Mouse (Mus musculus): ENCODE results near the gene Tbx1. TPM values are rescaled to one million over a fixed set of nuclear protein-coding genes. Genes with fewer than 3 reads are reported as not detected.

Tbx1 gene
- polyA plus RNA-seq, 1 experiment from 2014 or later = 0.64 TPM

DNA sequence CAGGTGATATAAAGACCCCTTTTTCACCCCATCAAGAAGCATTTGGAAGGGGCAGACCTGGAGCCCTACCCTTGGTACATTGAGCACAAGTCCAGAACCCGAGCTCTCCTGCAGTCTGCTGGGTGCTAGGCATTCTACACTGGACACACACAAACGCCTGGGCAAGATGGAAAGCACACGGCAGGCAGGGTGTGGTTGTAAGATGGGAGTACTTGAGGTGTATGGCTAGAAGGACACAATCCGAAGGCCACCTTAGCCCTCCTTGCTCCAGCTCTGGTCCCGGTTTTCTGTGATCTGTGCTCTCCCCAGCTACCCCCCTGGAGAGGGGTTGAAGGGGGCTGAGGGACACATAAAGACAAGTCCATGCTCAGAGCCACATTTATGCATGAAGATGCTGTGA lies 39.8 kb upstream of the Tbx1 start:
- Histone ChIP-seq H3K4me1 (ENCODE audit: control insufficient read depth, insufficient read depth, low read length) (peaks cover 21% of the 10 kb centered on the region), H3K4me3 (ENCODE audit: low read depth, low read length) (peak overlapping the region; percentile 85), H3K4me2 (ENCODE audit: low read depth, low read length) (peak overlapping the region; percentile 68), H3K9ac (replicated peaks; ENCODE audit: low read depth, low read length) (peak overlapping the region; percentile 96), H3K27me3 (ENCODE audit: control insufficient read depth, insufficient read depth, low read length) (peaks cover 9% of the 10 kb centered on the region; the same call in 1 of the 2 replicates), H3K36me3 (ENCODE audit: control insufficient read depth, insufficient read depth, low read length) (no peaks in the 10 kb centered on the region), H3K9me3 (ENCODE audit: control insufficient read depth, low read length) (no peaks in the 10 kb centered on the region), H3K27ac (ENCODE audit: low read depth, low read length) (peak overlapping the region; percentile 90)
- peak; percentile 6 for ATAC-seq (ENCODE audit: low read depth)
- WGBS = 56% methylated on average over 5 of the region's 5 CpGs

DNA sequence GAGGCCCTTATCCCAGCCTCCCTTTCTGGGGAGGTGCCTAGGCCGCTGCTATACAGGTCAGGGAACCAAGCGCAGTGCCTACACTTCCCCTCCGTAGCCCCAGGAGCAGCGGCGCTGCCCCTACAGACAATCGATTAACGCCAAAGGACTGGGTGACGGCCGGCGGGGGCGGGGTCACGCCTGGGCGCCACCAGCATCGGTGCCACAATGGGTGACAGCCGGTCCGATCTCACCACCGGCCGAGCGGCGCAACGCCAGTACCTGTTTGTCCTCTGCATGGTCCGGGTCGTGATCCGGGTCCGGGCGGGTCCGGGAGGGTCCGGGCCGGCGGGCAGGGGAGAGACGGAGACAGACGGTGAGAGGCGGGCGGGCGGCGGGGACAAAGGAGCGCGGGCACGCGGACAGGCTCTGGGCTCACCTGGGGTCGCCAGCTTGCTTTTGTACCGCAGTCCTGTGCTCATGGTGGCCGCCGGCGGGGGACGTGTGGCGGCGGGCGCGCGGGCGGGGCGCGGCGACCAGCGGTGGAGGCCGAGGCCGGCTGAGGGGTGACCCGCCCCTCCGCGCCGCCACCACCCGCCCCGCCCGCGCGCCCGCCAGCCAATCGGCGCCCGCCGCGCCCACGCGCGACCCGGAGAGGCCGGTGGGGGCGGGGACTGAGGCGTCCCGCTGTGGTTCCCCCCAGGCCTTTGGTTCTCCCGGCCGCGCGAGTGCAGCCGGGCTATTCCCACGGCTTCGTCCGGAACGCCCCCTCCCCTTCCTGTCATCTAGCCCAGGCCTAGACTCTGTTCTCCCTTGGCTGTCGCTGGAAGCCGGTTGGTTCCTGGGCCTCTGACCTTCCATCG lies 39.1 kb upstream of the Tbx1 start, which contains the start of gene Sept5:
Gene Sept5 (minus strand): TSS at position 565 of the 842 bp plus-strand sequence.
- WGBS = 0% methylated on average over 65 of the region's 93 CpGs
- Histone ChIP-seq H3K36me3 (ENCODE audit: control insufficient read depth, insufficient read depth, low read length) (peaks cover 6% of the 10 kb centered on the region; the same call in 1 of the 2 replicates), H3K9me3 (ENCODE audit: control insufficient read depth, low read length) (no peaks in the 10 kb centered on the region), H3K27ac (ENCODE audit: low read depth, low read length) (peak within 1 kb of the TSS; percentile 90), H3K9ac (replicated peaks; ENCODE audit: low read depth, low read length) (peak within 1 kb of the TSS; percentile 96), H3K4me3 (ENCODE audit: low read depth, low read length) (peak within 1 kb of the TSS; percentile 85), H3K27me3 (ENCODE audit: control insufficient read depth, insufficient read depth, low read length) (peaks cover 15% of the 10 kb centered on the region), H3K4me2 (ENCODE audit: low read depth, low read length) (peak within 1 kb of the TSS; percentile 68), H3K4me1 (ENCODE audit: control insufficient read depth, insufficient read depth, low read length) (peaks cover 21% of the 10 kb centered on the region)
- ATAC-seq (ENCODE audit: low read depth) = peak; percentile 50

DNA sequence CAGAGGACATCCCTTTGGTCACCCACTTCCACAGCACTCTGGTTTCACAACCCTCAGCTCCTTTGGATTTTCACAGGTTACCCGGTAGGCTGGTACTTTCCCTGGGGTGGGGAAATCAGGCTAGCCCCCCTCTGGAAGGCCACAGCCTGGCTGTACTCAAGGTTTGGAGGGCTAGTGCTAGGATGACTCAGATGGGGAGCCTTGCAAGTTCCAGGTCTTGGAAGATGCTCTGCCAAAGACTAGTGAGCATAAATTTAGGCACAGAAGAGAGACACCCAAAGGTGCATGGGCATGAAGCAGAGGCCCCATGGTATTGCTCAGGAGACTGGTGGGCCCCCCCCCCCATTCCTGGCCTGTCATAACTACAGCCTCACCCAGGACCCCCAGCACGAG lies 38.5 kb upstream of the Tbx1 start:
- Histone ChIP-seq H3K27ac (ENCODE audit: low read depth, low read length) (peak overlapping the region; percentile 90), H3K4me3 (ENCODE audit: low read depth, low read length) (peak overlapping the region; percentile 85), H3K36me3 (ENCODE audit: control insufficient read depth, insufficient read depth, low read length) (peaks cover 13% of the 10 kb centered on the region), H3K9me3 (ENCODE audit: control insufficient read depth, low read length) (no peaks in the 10 kb centered on the region), H3K4me2 (ENCODE audit: low read depth, low read length) (peak overlapping the region; percentile 68), H3K4me1 (ENCODE audit: control insufficient read depth, insufficient read depth, low read length) (peaks cover 21% of the 10 kb centered on the region), H3K27me3 (ENCODE audit: control insufficient read depth, insufficient read depth, low read length) (peaks cover 21% of the 10 kb centered on the region), H3K9ac (replicated peaks; ENCODE audit: low read depth, low read length) (peak overlapping the region; percentile 96)
- no peak for ATAC-seq (ENCODE audit: low read depth)
- 63% methylated on average over 1 of the region's 2 CpGs for whole genome bisulfite sequencing

- ATAC-seq (ENCODE audit: low read depth) = peak; percentile 5; the same call in 1 of the 2 replicates
- peaks cover 21% of the 10 kb centered on the region for H3K4me1 ChIP-seq (ENCODE audit: control insufficient read depth, insufficient read depth, low read length)
- H3K27ac ChIP-seq (ENCODE audit: low read depth, low read length) = peak overlapping the region; percentile 90; the same call in 1 of the 2 replicates
Measured at GRCm38 (mm10) chr16:18628206-18628947, 37.9 kb upstream of the Tbx1 start.

GRCm38 (mm10) chr16:18627163-18627562 lies 36.7 kb upstream of the Tbx1 start:
- Histone ChIP-seq H3K27me3 (ENCODE audit: control insufficient read depth, insufficient read depth, low read length) (peaks cover 39% of the 10 kb centered on the region), H3K9ac (replicated peaks; ENCODE audit: low read depth, low read length) (no peak overlapping the region; the same call in 1 of the 2 replicates)
- WGBS = 47% methylated on average over 3 of the region's 3 CpGs

More at GRCm38 (mm10) chr16:18628206-18628947, 37.9 kb upstream of the Tbx1 start:
- peaks cover 27% of the 10 kb centered on the region for H3K27me3 ChIP-seq (ENCODE audit: control insufficient read depth, insufficient read depth, low read length)
- peak overlapping the region; percentile 68 for H3K4me2 ChIP-seq (ENCODE audit: low read depth, low read length)
- H3K9me3 ChIP-seq (ENCODE audit: control insufficient read depth, low read length) = no peaks in the 10 kb centered on the region
- WGBS = 46% methylated on average over 7 of the region's 7 CpGs
- peaks cover 18% of the 10 kb centered on the region for H3K36me3 ChIP-seq (ENCODE audit: control insufficient read depth, insufficient read depth, low read length)
- peak overlapping the region; percentile 96 for H3K9ac ChIP-seq (replicated peaks; ENCODE audit: low read depth, low read length)
- H3K4me3 ChIP-seq (ENCODE audit: low read depth, low read length) = peak overlapping the region; percentile 85

DNA sequence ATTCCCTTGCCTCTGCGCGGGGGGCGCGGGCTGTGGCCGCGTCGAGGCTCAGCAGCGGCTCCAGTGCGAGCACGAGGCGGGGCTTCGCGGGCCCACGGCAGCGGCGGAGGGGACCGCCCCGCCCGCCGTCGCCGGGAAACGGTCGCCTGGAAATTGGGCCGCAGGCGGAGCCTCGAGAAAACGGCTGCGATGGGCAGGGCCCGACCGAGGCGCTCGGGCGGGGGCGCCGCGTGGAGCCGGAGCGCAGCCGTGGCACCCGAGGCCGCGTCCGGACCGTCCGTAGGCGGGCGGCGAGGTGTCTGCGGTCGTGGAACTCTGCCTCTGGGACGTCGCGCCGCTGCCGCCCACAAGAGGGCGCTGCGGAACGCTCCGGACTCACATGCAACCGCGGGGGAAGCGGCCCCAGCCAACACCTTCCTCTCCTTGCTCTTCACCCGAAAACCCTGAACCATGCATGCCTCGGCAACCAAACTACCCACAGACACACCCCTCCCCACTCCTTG lies 36.0 kb upstream of the Tbx1 start, which contains the start of gene Gm49601:
Gene Gm49601 (minus strand): TSS at position 52 of the 503 bp plus-strand sequence.
- Histone ChIP-seq H3K4me1 (ENCODE audit: control insufficient read depth, insufficient read depth, low read length) (peaks cover 21% of the 10 kb centered on the region), H3K27ac (ENCODE audit: low read depth, low read length) (no peak within 1 kb of the TSS), H3K4me2 (ENCODE audit: low read depth, low read length) (peak within 1 kb of the TSS; percentile 68), H3K27me3 (ENCODE audit: control insufficient read depth, insufficient read depth, low read length) (peaks cover 46% of the 10 kb centered on the region), H3K4me3 (ENCODE audit: low read depth, low read length) (peak within 1 kb of the TSS; percentile 85), H3K9me3 (ENCODE audit: control insufficient read depth, low read length) (no peaks in the 10 kb centered on the region), H3K9ac (replicated peaks; ENCODE audit: low read depth, low read length) (peak within 1 kb of the TSS; percentile 55), H3K36me3 (ENCODE audit: control insufficient read depth, insufficient read depth, low read length) (peaks cover 29% of the 10 kb centered on the region)
- 0% methylated on average over 63 of the region's 65 CpGs for WGBS
- ATAC-seq (ENCODE audit: low read depth) = peak; percentile 26

More at GRCm38 (mm10) chr16:18627163-18627562, 36.7 kb upstream of the Tbx1 start:
- no peak for ATAC-seq (ENCODE audit: low read depth)
- Histone ChIP-seq H3K4me2 (ENCODE audit: low read depth, low read length) (peak overlapping the region; percentile 68), H3K9me3 (ENCODE audit: control insufficient read depth, low read length) (no peaks in the 10 kb centered on the region), H3K36me3 (ENCODE audit: control insufficient read depth, insufficient read depth, low read length) (peaks cover 29% of the 10 kb centered on the region), H3K4me1 (ENCODE audit: control insufficient read depth, insufficient read depth, low read length) (peaks cover 21% of the 10 kb centered on the region), H3K27ac (ENCODE audit: low read depth, low read length) (no peak overlapping the region), H3K4me3 (ENCODE audit: low read depth, low read length) (0 out of 2 replicates have a peak overlapping the region, but pooled peaks have one; percentile 85)

- Histone ChIP-seq H3K4me3 (ENCODE audit: low read depth, low read length) (peak overlapping the region; percentile 48), H3K36me3 (ENCODE audit: control insufficient read depth, insufficient read depth, low read length) (peaks cover 29% of the 10 kb centered on the region), H3K9ac (replicated peaks; ENCODE audit: low read depth, low read length) (peak overlapping the region; percentile 55), H3K27me3 (ENCODE audit: control insufficient read depth, insufficient read depth, low read length) (peaks cover 50% of the 10 kb centered on the region), H3K27ac (ENCODE audit: low read depth, low read length) (no peak overlapping the region), H3K4me1 (ENCODE audit: control insufficient read depth, insufficient read depth, low read length) (peaks cover 27% of the 10 kb centered on the region), H3K9me3 (ENCODE audit: control insufficient read depth, low read length) (no peaks in the 10 kb centered on the region), H3K4me2 (ENCODE audit: low read depth, low read length) (peak overlapping the region; percentile 68)
- 12% methylated on average over 26 of the region's 26 CpGs for WGBS
- peak; percentile 3 for ATAC-seq (ENCODE audit: low read depth)
Measured at GRCm38 (mm10) chr16:18625791-18626311, 35.4 kb upstream of the Tbx1 start.

- no peak overlapping the region for H3K9ac ChIP-seq (replicated peaks; ENCODE audit: low read depth, low read length)
- H3K4me1 ChIP-seq (ENCODE audit: control insufficient read depth, insufficient read depth, low read length) = peaks cover 30% of the 10 kb centered on the region
- H3K4me2 ChIP-seq (ENCODE audit: low read depth, low read length) = no peak overlapping the region
- peaks cover 57% of the 10 kb centered on the region for H3K27me3 ChIP-seq (ENCODE audit: control insufficient read depth, insufficient read depth, low read length)
- 47% methylated on average over 14 of the region's 14 CpGs for WGBS
- ATAC-seq (ENCODE audit: low read depth) = no peak
- H3K27ac ChIP-seq (ENCODE audit: low read depth, low read length) = no peak overlapping the region
- H3K4me3 ChIP-seq (ENCODE audit: low read depth, low read length) = no peak overlapping the region
- H3K36me3 ChIP-seq (ENCODE audit: control insufficient read depth, insufficient read depth, low read length) = peaks cover 29% of the 10 kb centered on the region
- H3K9me3 ChIP-seq (ENCODE audit: control insufficient read depth, low read length) = no peaks in the 10 kb centered on the region
Measured at GRCm38 (mm10) chr16:18625097-18625496, 34.6 kb upstream of the Tbx1 start.
